Mouse (Mus musculus): ENCODE measurements around the gene Shank2.

GRCm38 (mm10) chr7:144336626-144337025 is 334.9 kb downstream of the Shank2 start:
- no peak for TF ChIP-seq CTCF (IDR thresholded peaks at IDR 0.05; ENCODE audit: low read depth)
- TF ChIP-seq EP300 (IDR thresholded peaks at IDR 0.05; ENCODE audit: low read depth), result no peak
